Mouse (Mus musculus) MEL (cell line): ENCODE results near the gene Arhgap45. TPM values are rescaled to one million over a fixed set of nuclear protein-coding genes. Genes with fewer than 3 reads are reported as not detected.

Experiments used
- DNase-seq: peaks from one replicate; pipeline ENCODE4 v3.0.0; 2011; ENCODE audit warnings: low read depth, low spot score
- H3K27ac ChIP-seq: 2 replicates; pipeline ENCODE4 v1.5.1; 2012; ENCODE audit warnings: low read depth, mild to moderate bottlenecking, control low read depth, low read length, moderate library complexity; ENCODE audit not compliant: control insufficient read depth
- H3K27me3 ChIP-seq, 2 experiments: fragments of 150-350 bp in 1 of 2; sonication (generic) in 1 of 2; 2 replicates each; pipeline ENCODE4 v1.6.1; 2012; ENCODE audit warnings: low read length in 2 of 2, mild to moderate bottlenecking in 2 of 2, improper control_type of control experiment in 1 of 2, moderate library complexity in 1 of 2; ENCODE audit not compliant: insufficient read depth in 2 of 2, control insufficient read depth in 1 of 2
- H3K36me3 ChIP-seq, 2 experiments: 2 replicates each; pipeline ENCODE4 v1.6.1; 2012 to 2014; ENCODE audit warnings: low read length in 2 of 2, improper control_type of control experiment in 1 of 2, inconsistent platforms in 1 of 2, mild to moderate bottlenecking in 1 of 2; ENCODE audit not compliant: insufficient read depth in 2 of 2, control insufficient read depth in 1 of 2
- H3K4me1 ChIP-seq, 2 experiments: fragments of 150-350 bp in 1 of 2; sonication (generic) in 1 of 2; 2 replicates each; pipeline ENCODE4 v1.6.1; 2012; ENCODE audit warnings: low read length in 2 of 2, improper control_type of control experiment in 1 of 2, mild to moderate bottlenecking in 1 of 2; ENCODE audit not compliant: insufficient read depth in 2 of 2, control insufficient read depth in 1 of 2
- H3K4me3 ChIP-seq, 2 experiments: fragments of 150-350 bp in 1 of 2; sonication (generic) in 1 of 2; 2 replicates each; pipeline ENCODE4 v1.5.1; 2012; ENCODE audit warnings: low read depth in 2 of 2, low read length in 2 of 2, mild to moderate bottlenecking in 2 of 2, moderate library complexity in 2 of 2, control low read depth in 1 of 2, improper control_type of control experiment in 1 of 2; ENCODE audit not compliant: control insufficient read depth in 1 of 2, insufficient read depth in 1 of 2
- H3K79me2 ChIP-seq: 2 replicates; pipeline ENCODE4 v1.6.1; 2012; ENCODE audit warnings: mild to moderate bottlenecking, low read length, moderate library complexity; ENCODE audit not compliant: control insufficient read depth, poor library complexity, insufficient read depth
- H3K9ac ChIP-seq: 2 replicates; pipeline ENCODE4 v1.6.1; 2012; ENCODE audit warnings: low read depth, mild to moderate bottlenecking, control low read depth, low read length, moderate library complexity; ENCODE audit not compliant: control insufficient read depth, poor library complexity, severe bottlenecking
- H3K9me3 ChIP-seq: fragments of 150-350 bp; sonication (generic); replicated peaks from 2 replicates; pipeline ENCODE4 v1.6.1; 2012; ENCODE audit warnings: mild to moderate bottlenecking, low read length, improper control_type of control experiment, moderate library complexity; ENCODE audit not compliant: insufficient read depth
- BHLHE40 ChIP-seq: IDR thresholded peaks from 2 replicates; pipeline ENCODE4 v1.6.1; 2012; ENCODE audit warnings: low read depth, mild to moderate bottlenecking, inconsistent platforms, low read length, improper control_type of control experiment, borderline replicate concordance
- ELF1 ChIP-seq: IDR thresholded peaks from 2 replicates; pipeline ENCODE4 v1.6.1; 2014; ENCODE audit warnings: low read depth, mild to moderate bottlenecking, inconsistent platforms, low read length, improper control_type of control experiment, moderate library complexity
- EP300 ChIP-seq, 2 experiments: IDR thresholded peaks; 2 replicates each; pipeline ENCODE4 v1.6.1; 2011; ENCODE audit warnings: improper control_type of control experiment in 2 of 2, low read length in 2 of 2, low read depth in 1 of 2, mild to moderate bottlenecking in 1 of 2
- ETS1 ChIP-seq: IDR thresholded peaks from 2 replicates; pipeline ENCODE4 v1.6.1; 2012; ENCODE audit warnings: low read depth, mild to moderate bottlenecking, inconsistent platforms, low read length, improper control_type of control experiment, moderate library complexity
- GATA1 ChIP-seq: IDR thresholded peaks from 2 replicates; pipeline ENCODE4 v1.6.1; 2011; ENCODE audit warnings: low read depth, low read length, improper control_type of control experiment
- HCFC1 ChIP-seq: IDR thresholded peaks from 2 replicates; pipeline ENCODE4 v1.6.1; 2012; ENCODE audit warnings: low read depth, mild to moderate bottlenecking, inconsistent platforms, low read length, improper control_type of control experiment, moderate library complexity
- MXI1 ChIP-seq: IDR thresholded peaks from 2 replicates; pipeline ENCODE4 v1.6.1; 2011; ENCODE audit warnings: mild to moderate bottlenecking, low read depth, low read length, improper control_type of control experiment
- NELFE ChIP-seq: IDR thresholded peaks from 2 replicates; pipeline ENCODE4 v1.6.1; 2011; ENCODE audit warnings: low read depth, low read length, improper control_type of control experiment
- POLR2A ChIP-seq, 2 experiments: IDR thresholded peaks; 2 replicates each; pipeline ENCODE4 v1.6.1; 2011 to 2012; ENCODE audit warnings: low read length in 2 of 2, mild to moderate bottlenecking in 2 of 2, control low read depth in 1 of 2, improper control_type of control experiment in 1 of 2, low read depth in 1 of 2, moderate library complexity in 1 of 2; ENCODE audit not compliant: control insufficient read depth in 1 of 2, insufficient read depth in 1 of 2, poor library complexity in 1 of 2
- RCOR1 ChIP-seq: IDR thresholded peaks from 2 replicates; pipeline ENCODE4 v1.6.1; 2012; ENCODE audit warnings: low read depth, mild to moderate bottlenecking, inconsistent platforms, low read length, improper control_type of control experiment
- SIN3A ChIP-seq: IDR thresholded peaks from 2 replicates; pipeline ENCODE4 v1.6.1; 2012; ENCODE audit warnings: low read length, improper control_type of control experiment, inconsistent platforms
- TBP ChIP-seq: IDR thresholded peaks from 2 replicates; pipeline ENCODE4 v1.8.0; 2011; ENCODE audit warnings: low read depth, low read length, improper control_type of control experiment
- UBTF ChIP-seq: IDR thresholded peaks from 2 replicates; pipeline ENCODE4 v1.6.1; 2012; ENCODE audit warnings: low read depth, mild to moderate bottlenecking, inconsistent platforms, low read length, improper control_type of control experiment, moderate library complexity, borderline replicate concordance; ENCODE audit not compliant: insufficient read depth
- ZMIZ1 ChIP-seq: IDR thresholded peaks from 2 replicates; pipeline ENCODE4 v1.6.1; 2012; ENCODE audit warnings: low read depth, mild to moderate bottlenecking, inconsistent platforms, low read length, improper control_type of control experiment, moderate library complexity
- polyA plus RNA-seq, 2 experiments: library from polyadenylated mRNA; stranded (reverse) in 1 of 2; unstranded in 1 of 2; fragments of >175 nt in 1 of 2; fragments of >200 nt in 1 of 2; gene quantifications; 2 replicates each; pipeline versions ENCODE4 v1.2.1 to v1.2.4; 2012; ENCODE audit warnings: low replicate concordance in 2 of 2, low read depth in 1 of 2; ENCODE audit not compliant: insufficient read length in 2 of 2, insufficient read depth in 1 of 2, missing spikeins in 1 of 2
- total RNA-seq: library from RNA; depleted of rRNA; stranded (reverse); fragments of 300-350 nt; gene quantifications from 2 replicates; pipeline ENCODE4 v1.2.3, GENCODE M21; 2012

Arhgap45 gene
- total and polyA plus RNA-seq, 3 experiments: 26.2 to 53.6 TPM; not detected in 1

DNA sequence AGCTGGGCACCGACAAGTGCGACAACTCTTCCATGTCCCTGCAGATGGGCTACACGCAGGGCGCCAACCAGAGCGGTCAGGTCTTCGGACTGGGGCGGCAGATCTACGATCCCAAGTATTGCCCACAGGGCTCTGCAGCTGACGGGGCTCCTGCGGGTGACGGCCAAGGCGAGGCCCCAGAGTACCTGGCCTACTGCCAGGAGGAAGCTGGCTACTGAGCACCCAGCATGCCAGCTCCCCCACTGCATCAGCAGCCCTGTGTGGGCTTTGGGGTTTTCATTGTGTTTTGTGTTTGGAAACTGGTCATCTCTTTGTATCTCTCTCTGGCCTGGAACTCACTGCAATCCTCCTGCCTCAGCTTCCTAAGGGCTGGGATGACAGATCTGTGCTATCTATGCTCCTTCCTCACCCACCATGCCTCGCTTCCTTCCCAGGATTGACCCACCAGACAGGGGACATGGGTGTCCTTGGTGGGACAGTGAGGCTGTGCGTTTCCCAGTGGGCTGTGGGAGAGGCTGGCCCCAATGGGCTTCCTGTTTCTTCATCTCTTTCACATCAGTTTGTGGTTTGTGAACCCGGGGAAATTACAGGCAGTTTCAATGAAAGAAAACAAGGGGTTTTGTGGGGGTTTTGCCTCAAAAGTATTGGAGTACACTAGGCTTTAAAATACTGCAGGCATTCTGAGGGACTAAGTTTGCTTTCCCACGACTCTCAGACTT, 21.9 kb upstream of the Arhgap45 start:
- no peaks in the 10 kb centered on the region for H3K9me3 ChIP-seq
- peak overlapping the region; percentile 66 for H3K9ac ChIP-seq
- H3K27ac ChIP-seq: peak overlapping the region; percentile 93
- H3K36me3 ChIP-seq: peaks cover 0 to 17% of the 10 kb centered on the region in 2 experiments; a peak in 2 of 4 replicates
- TF ChIP-seq SIN3A (no peak; the same call in 1 of the 2 replicates), EP300 (IDR thresholded peaks at IDR 0.05; ENCODE audit: low read depth in 1 of 2, low read length in 2 of 2) (peak; percentile 44 to 48; a peak in 2 of 4 replicates), NELFE (peak; percentile 29; the same call in 1 of the 2 replicates), UBTF (0 out of 2 replicates have a peak, but pooled peaks have one; percentile 26), ELF1 (peak; percentile 50), TBP (peak; percentile 59), MXI1 (no peak; the same call in 1 of the 2 replicates), POLR2A (IDR thresholded peaks at IDR 0.05; ENCODE audit: control insufficient read depth in 1 of 2, insufficient read depth in 1 of 2, low read depth in 1 of 2, low read length in 2 of 2, poor library complexity in 1 of 2) (peak in 1 of 2 experiments; percentile 29; a peak in 1 of 4 replicates), GATA1 (peak; percentile 10; the same call in 1 of the 2 replicates), HCFC1 (peak; percentile 13; the same call in 1 of the 2 replicates), BHLHE40 (no peak), RCOR1 (0 out of 2 replicates have a peak, but pooled peaks have one; percentile 19), ETS1 (peak; percentile 28; the same call in 1 of the 2 replicates)
- peak; percentile 76 for DNase-seq
- peaks cover 14 to 26% of the 10 kb centered on the region in 2 experiments for H3K4me1 ChIP-seq
- H3K79me2 ChIP-seq: peaks cover 5% of the 10 kb centered on the region; the same call in 1 of the 2 replicates
- no peaks in the 10 kb centered on the region for H3K27me3 ChIP-seq
- peak overlapping the region; percentile 3 to 17 for H3K4me3 ChIP-seq

DNA sequence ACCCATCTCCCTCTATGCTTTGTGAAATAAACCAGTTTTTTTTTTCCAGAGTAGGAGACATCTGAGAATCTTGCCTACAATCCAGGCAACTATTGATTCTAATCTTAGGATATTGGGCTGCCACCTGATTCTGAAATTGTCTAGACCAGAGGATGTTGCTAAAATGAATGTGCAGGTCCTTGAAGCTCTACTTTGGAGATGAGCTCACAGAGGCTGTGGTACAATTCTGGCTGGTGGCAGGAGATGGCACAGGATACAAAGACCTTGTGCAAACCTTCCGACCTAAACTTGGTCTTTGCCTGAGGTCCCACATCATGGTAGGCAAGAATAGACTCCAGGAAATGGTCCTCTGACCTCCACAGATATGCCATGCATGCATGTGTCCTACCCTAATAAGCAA, 20.8 kb upstream of the Arhgap45 start:
- Histone ChIP-seq H3K4me3 (no peak overlapping the region), H3K9me3 (no peaks in the 10 kb centered on the region), H3K27me3 (no peaks in the 10 kb centered on the region), H3K27ac (peak overlapping the region; percentile 93), H3K79me2 (peaks cover 5% of the 10 kb centered on the region; the same call in 1 of the 2 replicates)
- no peak for DNase-seq
- TF ChIP-seq ZMIZ1 (no peak; the same call in 1 of the 2 replicates), GATA1 (no peak)
- TF ChIP-seq, all 39 proteins: peak for 0
- H3K36me3 ChIP-seq: peaks cover 0 to 17% of the 10 kb centered on the region in 2 experiments; a peak in 2 of 4 replicates
- H3K4me1 ChIP-seq: peaks cover 14 to 26% of the 10 kb centered on the region in 2 experiments
- H3K9ac ChIP-seq: peak overlapping the region; percentile 66; the same call in 1 of the 2 replicates
